Mouse (Mus musculus) liver, embryonic 14 days (tissue): Measurements from ENCODE around the gene Shkbp1. TPM values are rescaled to one million over a fixed set of nuclear protein-coding genes. Genes with fewer than 3 reads are reported as not detected.

ENCODE experiments used
- polyA plus RNA-seq: library from polyadenylated mRNA; depleted of rRNA; stranded (reverse); fragments of >200 nt; gene quantifications from 2 replicates; pipeline ENCODE4 v1.2.3, GENCODE M21; 2012; rRNA removed

Gene Shkbp1
- polyA plus RNA-seq: 16.5 and 19.7 TPM in 2 replicates

GRCm38 (mm10) chr7:27355745-27356240 lies at the start of gene Shkbp1:
Gene Shkbp1 (minus strand): TSS chr7:27356019.

DNA sequence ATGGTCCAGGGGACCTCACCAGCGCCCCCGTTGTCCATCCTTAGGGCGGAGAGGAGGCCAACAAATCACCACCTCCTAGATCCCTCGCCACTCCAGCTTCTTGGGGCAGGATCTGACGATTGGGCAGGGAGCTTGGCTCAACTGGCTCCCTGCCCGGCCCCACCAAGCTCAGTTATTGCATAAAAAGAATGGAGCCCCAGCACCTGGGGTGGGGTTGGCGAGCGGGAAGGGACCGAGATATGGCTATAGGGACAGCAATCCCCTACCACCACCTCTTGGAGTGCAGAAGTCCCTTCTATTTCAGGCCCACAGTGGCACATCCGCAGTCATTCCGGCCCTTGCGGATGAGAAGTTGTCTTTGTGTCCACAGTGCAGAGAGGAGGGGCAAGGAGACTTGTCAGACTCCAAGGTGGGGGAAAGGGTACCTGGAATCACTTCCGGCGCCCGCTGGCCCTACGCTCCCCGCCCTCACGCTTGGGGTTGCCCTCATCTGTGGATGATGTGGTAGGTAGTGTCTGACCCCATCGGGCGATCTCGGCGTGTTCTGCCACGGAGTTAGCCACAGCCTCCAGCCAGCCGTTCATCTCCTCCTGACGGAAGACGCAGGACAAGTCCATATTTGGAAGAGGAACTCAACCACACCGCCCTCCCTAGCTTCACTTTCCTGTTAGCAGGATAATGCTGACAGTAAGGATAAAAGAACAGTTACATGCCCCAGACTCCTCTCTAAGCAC lies 1.2 kb upstream of the Shkbp1 start, which contains the start of gene Gm20479:
Gm20479 (minus strand) TSS at position 559 of the 734 bp plus-strand sequence.

GRCm38 (mm10) chr7:27337175-27337853 lies 18.5 kb downstream of the Shkbp1 start, which contains the start of gene Ltbp4:
Gene Ltbp4 (minus strand): TSS chr7:27337692.

Other genes starting within 250 kb of the Shkbp1 start
- 0.06 and 0.10 TPM in 2 replicates for gene Cyp2f2, start 236.1 kb downstream of the Shkbp1 start, polyA plus RNA-seq
- gene Cyp2t4, start 202.3 kb downstream of the Shkbp1 start, polyA plus RNA-seq: not detected in 2 replicates
- 20.7 and 22.5 TPM in 2 replicates for gene Egln2, start 189.2 kb downstream of the Shkbp1 start, polyA plus RNA-seq
- 14.7 and 15.5 TPM in 2 replicates for gene Rab4b, start 177.1 kb downstream of the Shkbp1 start, polyA plus RNA-seq
- 0.08 TPM in 1 of 2 replicates, not detected in the other for gene Gm21983, start 174.9 kb downstream of the Shkbp1 start, polyA plus RNA-seq
- 0.12 and 0.54 TPM in 2 replicates for gene Mia, start 174.9 kb downstream of the Shkbp1 start, polyA plus RNA-seq
- gene BC024978, start 160.2 kb downstream of the Shkbp1 start, polyA plus RNA-seq: 1.6 and 2.1 TPM in 2 replicates
- gene Snrpa, start 159.7 kb downstream of the Shkbp1 start, polyA plus RNA-seq: 95.8 and 103 TPM in 2 replicates
- gene Itpkc, start 127.4 kb downstream of the Shkbp1 start, polyA plus RNA-seq: 1.8 and 2.1 TPM in 2 replicates
- gene Coq8b, start 123.0 kb downstream of the Shkbp1 start, polyA plus RNA-seq: 8.3 and 9.1 TPM in 2 replicates
- gene Numbl, start 97.6 kb downstream of the Shkbp1 start, polyA plus RNA-seq: 1.4 and 2.1 TPM in 2 replicates
- 4.1 and 4.5 TPM in 2 replicates for gene Ltbp4, start 18.3 kb downstream of the Shkbp1 start, polyA plus RNA-seq
- 0.16 TPM in 1 of 2 replicates, not detected in the other for gene Gm20479, start 1.4 kb upstream of the Shkbp1 start, polyA plus RNA-seq
- gene Sptbn4, start 91.7 kb upstream of the Shkbp1 start, polyA plus RNA-seq: 0.06 and 0.07 TPM in 2 replicates
- 646 and 662 TPM in 2 replicates for gene Blvrb, start 92.0 kb upstream of the Shkbp1 start, polyA plus RNA-seq
- gene Sertad3, start 117.7 kb upstream of the Shkbp1 start, polyA plus RNA-seq: 21.9 and 25.8 TPM in 2 replicates
- 8.9 and 10.4 TPM in 2 replicates for gene Sertad1, start 130.9 kb upstream of the Shkbp1 start, polyA plus RNA-seq
- 0.66 and 0.74 TPM in 2 replicates for gene Prx, start 143.3 kb upstream of the Shkbp1 start, polyA plus RNA-seq
- gene Hipk4, start 167.2 kb upstream of the Shkbp1 start, polyA plus RNA-seq: 0.43 and 0.51 TPM in 2 replicates
- 40.9 and 46.4 TPM in 2 replicates for gene Pld3, start 197.2 kb upstream of the Shkbp1 start, polyA plus RNA-seq
- gene 2310022A10Rik, start 197.2 kb upstream of the Shkbp1 start, polyA plus RNA-seq: 11.7 and 13.6 TPM in 2 replicates
- gene Akt2, start 235.5 kb upstream of the Shkbp1 start, polyA plus RNA-seq: 20.9 and 24.0 TPM in 2 replicates